Mouse (Mus musculus): ENCODE data around the gene Ttll5. TPM values are rescaled to one million over a fixed set of nuclear protein-coding genes. Genes with fewer than 3 reads are reported as not detected.
A peak's percentile ranks its signal among the peaks of the same experiment; 100 is the strongest.

Ttll5 gene
- total and polyA plus RNA-seq, 3 experiments: 7.4 to 18.5 TPM; not detected in 1

GRCm38 (mm10) chr12:85971655-85972054 is 147.2 kb downstream of the Ttll5 start:
- H3K27me3 ChIP-seq (ENCODE audit: control insufficient read depth in 1 of 2, insufficient read depth in 2 of 2, low read length in 2 of 2): no peaks in the 10 kb centered on the region
- no peaks in the 10 kb centered on the region for H3K9me3 ChIP-seq (replicated peaks; ENCODE audit: insufficient read depth, low read length)
- H3K36me3 ChIP-seq (ENCODE audit: control insufficient read depth in 1 of 2, insufficient read depth in 2 of 2, low read length in 2 of 2): peaks cover 0 to 17% of the 10 kb centered on the region in 2 experiments; a peak in 2 of 4 replicates
- no peak overlapping the region for H3K9ac ChIP-seq (ENCODE audit: control insufficient read depth, low read depth, low read length, poor library complexity, severe bottlenecking)
- peaks cover 4 to 8% of the 10 kb centered on the region in 2 experiments for H3K4me1 ChIP-seq (ENCODE audit: control insufficient read depth in 1 of 2, insufficient read depth in 2 of 2, low read length in 2 of 2)
- H3K27ac ChIP-seq (ENCODE audit: control insufficient read depth, low read depth, low read length): no peak overlapping the region
- H3K4me3 ChIP-seq (ENCODE audit: control insufficient read depth in 1 of 2, insufficient read depth in 1 of 2, low read depth in 2 of 2, low read length in 2 of 2): no peak overlapping the region
- DNase-seq (ENCODE audit: low read depth, low spot score): peak; percentile 68
- no peaks in the 10 kb centered on the region for H3K79me2 ChIP-seq (ENCODE audit: control insufficient read depth, insufficient read depth, low read length, poor library complexity)
- no peak for TF ChIP-seq MYC (IDR thresholded peaks at IDR 0.05; ENCODE audit: low read depth, low read length)
- TF ChIP-seq HCFC1 (IDR thresholded peaks at IDR 0.05; ENCODE audit: low read depth, low read length): no peak
- no peak for TF ChIP-seq ZC3H11A (IDR thresholded peaks at IDR 0.05; ENCODE audit: low read depth, low read length)
- TF ChIP-seq CHD2 (IDR thresholded peaks at IDR 0.05; ENCODE audit: low read length): no peak
- no peak for TF ChIP-seq MEF2A (IDR thresholded peaks at IDR 0.05; ENCODE audit: extremely low read depth, insufficient replicate concordance, low read depth, low read length, poor library complexity, severe bottlenecking)
- TF ChIP-seq ZNF384 (IDR thresholded peaks at IDR 0.05; ENCODE audit: low read depth, low read length): no peak
- no peak for TF ChIP-seq USF1 (IDR thresholded peaks at IDR 0.05; ENCODE audit: low read depth, low read length)
- TF ChIP-seq RCOR1 (IDR thresholded peaks at IDR 0.05; ENCODE audit: low read depth, low read length): peak; percentile 57; the same call in 1 of the 2 replicates
- peak; percentile 31 to 57; a peak in 3 of 4 replicates for TF ChIP-seq EP300 (IDR thresholded peaks at IDR 0.05; ENCODE audit: low read depth in 1 of 2, low read length in 2 of 2)
- TF ChIP-seq POLR2A (IDR thresholded peaks at IDR 0.05; ENCODE audit: control insufficient read depth in 1 of 2, insufficient read depth in 1 of 2, low read depth in 1 of 2, low read length in 2 of 2, poor library complexity in 1 of 2): no peak
- TF ChIP-seq CTCF (IDR thresholded peaks at IDR 0.05 in 2 of 3, conservative IDR thresholded peaks at IDR 0.05 in 1 of 3; ENCODE audit: control insufficient read depth in 1 of 3, insufficient read depth in 1 of 3, low read depth in 2 of 3, low read length in 3 of 3, poor library complexity in 1 of 3, severe bottlenecking in 1 of 3): no peak
- TF ChIP-seq POLR2AphosphoS5 (IDR thresholded peaks at IDR 0.05; ENCODE audit: borderline replicate concordance, low read depth, low read length): no peak
- TF ChIP-seq JUND (IDR thresholded peaks at IDR 0.05; ENCODE audit: low read depth, low read length): no peak
- TF ChIP-seq ZKSCAN1 (IDR thresholded peaks at IDR 0.05; ENCODE audit: low read depth, low read length): no peak
- no peak for TF ChIP-seq POLR2AphosphoS2 (IDR thresholded peaks at IDR 0.05; ENCODE audit: low read length)
- no peak for TF ChIP-seq KAT2A (conservative IDR thresholded peaks at IDR 0.05; ENCODE audit: low read depth, low read length)
- no peak for TF ChIP-seq MXI1 (IDR thresholded peaks at IDR 0.05; ENCODE audit: low read depth, low read length)
- no peak for TF ChIP-seq ZMIZ1 (IDR thresholded peaks at IDR 0.05; ENCODE audit: low read depth, low read length)
- no peak for TF ChIP-seq ELF1 (IDR thresholded peaks at IDR 0.05; ENCODE audit: low read depth, low read length)
- no peak for TF ChIP-seq MAFK (IDR thresholded peaks at IDR 0.05; ENCODE audit: borderline replicate concordance, low read depth, low read length)
- TF ChIP-seq TCF12 (IDR thresholded peaks at IDR 0.05; ENCODE audit: low read depth, low read length): peak; percentile 65
- TF ChIP-seq TBP (IDR thresholded peaks at IDR 0.05; ENCODE audit: low read depth, low read length): 0 out of 2 replicates have a peak, but pooled peaks have one; percentile 22
- TF ChIP-seq NELFE (IDR thresholded peaks at IDR 0.05; ENCODE audit: low read depth, low read length): no peak
- no peak for TF ChIP-seq MAZ (IDR thresholded peaks at IDR 0.05; ENCODE audit: low read depth, low read length)
- TF ChIP-seq E2F4 (IDR thresholded peaks at IDR 0.05; ENCODE audit: borderline replicate concordance, low read depth, low read length): no peak
- no peak for TF ChIP-seq MYB (IDR thresholded peaks at IDR 0.05; ENCODE audit: low read depth, low read length)
- TF ChIP-seq TAL1 (IDR thresholded peaks at IDR 0.05; ENCODE audit: low read length): peak; percentile 70
- no peak for TF ChIP-seq BHLHE40 (IDR thresholded peaks at IDR 0.05; ENCODE audit: borderline replicate concordance, low read depth, low read length)
- no peak for TF ChIP-seq USF2 (IDR thresholded peaks at IDR 0.05; ENCODE audit: borderline replicate concordance in 1 of 2, insufficient read depth in 1 of 2, low read depth in 1 of 2, low read length in 2 of 2)
- TF ChIP-seq GABPA (IDR thresholded peaks at IDR 0.05; ENCODE audit: low read depth, low read length): no peak
- no peak for TF ChIP-seq MAX (IDR thresholded peaks at IDR 0.05; ENCODE audit: low read length)
- no peak for TF ChIP-seq UBTF (IDR thresholded peaks at IDR 0.05; ENCODE audit: borderline replicate concordance, insufficient read depth, low read depth, low read length)
- peak; percentile 44; the same call in 1 of the 2 replicates for TF ChIP-seq GATA1 (IDR thresholded peaks at IDR 0.05; ENCODE audit: low read depth, low read length)
- no peak for TF ChIP-seq CHD1 (IDR thresholded peaks at IDR 0.05; ENCODE audit: low read depth, low read length)
- TF ChIP-seq NRF1 (IDR thresholded peaks at IDR 0.05; ENCODE audit: insufficient read depth, low read depth, low read length, poor library complexity, severe bottlenecking): peak; percentile 12; the same call in 1 of the 2 replicates
- TF ChIP-seq RAD21 (IDR thresholded peaks at IDR 0.05; ENCODE audit: low read depth, low read length): no peak
- no peak for TF ChIP-seq SMC3 (IDR thresholded peaks at IDR 0.05; ENCODE audit: low read depth, low read length)
- TF ChIP-seq SIN3A (IDR thresholded peaks at IDR 0.05; ENCODE audit: low read length): no peak
